Mouse (Mus musculus): ENCODE measurements around the gene Rps18. TPM values are rescaled to one million over a fixed set of nuclear protein-coding genes. Genes with fewer than 3 reads are reported as not detected.
"Not testable (repeated sequence)": the region's sequence is repeated elsewhere in the genome, so short reads cannot be mapped to it uniquely, and the experiment has no call there.

Gene Rps18
- total RNA-seq, 2 experiments from 2014 or later = 1,622 to 4,103 TPM

DNA sequence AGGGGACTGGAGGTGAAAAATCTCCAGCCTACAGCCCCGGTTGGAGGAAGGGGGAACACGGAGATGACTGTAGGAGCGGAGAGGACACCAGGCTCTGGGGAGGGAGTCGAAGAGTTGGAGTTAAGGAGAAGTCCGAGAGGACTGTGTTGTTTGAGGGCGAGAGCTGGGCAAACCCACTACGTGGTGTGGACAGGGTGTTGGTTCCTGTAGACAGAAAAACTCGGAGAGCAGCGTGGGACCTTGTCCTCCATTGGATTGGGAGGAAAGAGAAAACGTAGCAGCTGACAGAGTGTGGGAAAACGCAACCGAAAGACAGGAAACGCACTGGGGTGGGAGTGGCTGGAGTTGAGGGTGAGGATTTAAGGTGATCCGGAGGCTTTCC is 45.9 kb downstream of the Rps18 start:
- peak; percentile 12; the same call in 1 of the 2 replicates for ATAC-seq (replicated peaks; ENCODE audit: poor library complexity)

DNA sequence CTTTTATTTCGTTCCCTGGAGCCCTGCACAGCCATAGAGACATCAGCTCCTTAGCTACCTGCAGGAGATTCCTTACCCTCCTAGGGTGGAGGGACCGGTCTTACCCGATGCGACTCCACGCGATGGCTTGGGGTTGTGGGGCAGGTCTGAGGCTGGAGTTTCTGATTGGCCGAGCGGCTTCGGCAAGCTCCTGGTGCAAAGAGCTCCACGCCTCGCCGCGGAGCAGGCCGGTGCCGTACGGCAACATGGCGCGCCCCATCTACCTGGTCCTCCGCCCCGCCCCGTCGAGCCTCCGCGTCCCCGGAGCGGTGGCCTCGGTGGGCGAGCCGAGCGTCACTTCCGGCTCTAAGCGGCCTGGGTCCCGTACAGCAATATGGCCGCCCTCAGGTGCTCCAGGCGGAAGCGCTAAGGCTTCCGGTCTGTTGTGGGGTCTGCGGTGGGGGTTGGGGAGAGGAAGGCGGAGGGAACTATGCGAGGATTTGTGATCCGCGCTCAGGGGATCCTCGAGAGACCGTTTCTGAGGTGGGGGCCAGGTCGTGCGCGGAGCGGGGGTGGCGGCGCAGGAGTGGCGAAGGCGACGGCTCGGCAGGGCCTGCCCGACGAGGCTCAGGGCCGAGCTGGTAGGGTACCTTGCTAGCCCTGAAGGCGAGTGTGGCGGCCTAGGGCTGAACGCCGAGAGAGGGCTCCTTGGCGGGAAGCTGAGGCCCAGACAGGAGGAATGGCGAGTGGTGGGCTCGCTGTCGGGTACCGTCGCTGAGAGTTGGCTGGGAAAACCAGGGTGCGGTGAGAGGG is 46.5 kb downstream of the Rps18 start, which contains the start of gene Daxx:
Gene Daxx (plus strand): TSS at position 338 of the 792 bp plus-strand sequence.
- peak; percentile 90 for ATAC-seq (replicated peaks; ENCODE audit: poor library complexity)

DNA sequence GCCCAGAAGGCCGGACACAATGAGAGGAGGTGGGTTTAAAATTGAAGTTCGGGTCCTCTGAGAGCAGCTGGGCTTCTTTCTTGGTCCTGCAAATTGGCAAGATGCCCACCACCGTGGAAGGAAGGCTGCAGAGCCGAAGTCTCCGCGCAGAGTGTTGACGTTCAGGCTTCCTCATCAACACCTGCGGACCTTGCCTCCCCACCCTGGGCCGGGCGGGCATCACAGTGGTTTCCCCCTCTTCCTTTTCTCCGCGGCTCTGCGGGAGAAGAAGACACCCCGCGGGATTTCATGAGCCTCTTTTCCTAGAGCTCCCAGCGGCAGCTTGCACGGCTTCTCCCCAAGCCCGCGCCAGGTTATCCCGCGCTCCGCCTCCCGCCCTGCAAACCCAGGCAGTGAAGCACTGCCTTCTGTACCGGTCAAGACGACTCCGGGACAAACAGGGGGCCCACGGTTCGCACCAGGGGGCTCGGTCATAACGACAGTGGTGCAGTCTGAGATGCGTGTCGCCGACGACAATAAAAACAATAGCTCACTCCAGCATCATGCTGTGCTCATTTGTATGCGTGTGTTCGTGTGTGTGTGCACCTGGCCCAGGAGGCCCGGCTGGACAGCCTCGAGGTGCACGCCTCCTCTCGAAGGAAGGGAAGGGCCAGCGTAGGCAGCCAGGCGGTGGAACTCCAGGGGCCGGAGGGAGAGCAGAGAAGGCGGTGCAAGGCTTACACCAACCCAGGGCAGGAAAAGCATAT is 47.3 kb downstream of the Rps18 start:
- peak; percentile 33 for ATAC-seq (replicated peaks; ENCODE audit: poor library complexity)

DNA sequence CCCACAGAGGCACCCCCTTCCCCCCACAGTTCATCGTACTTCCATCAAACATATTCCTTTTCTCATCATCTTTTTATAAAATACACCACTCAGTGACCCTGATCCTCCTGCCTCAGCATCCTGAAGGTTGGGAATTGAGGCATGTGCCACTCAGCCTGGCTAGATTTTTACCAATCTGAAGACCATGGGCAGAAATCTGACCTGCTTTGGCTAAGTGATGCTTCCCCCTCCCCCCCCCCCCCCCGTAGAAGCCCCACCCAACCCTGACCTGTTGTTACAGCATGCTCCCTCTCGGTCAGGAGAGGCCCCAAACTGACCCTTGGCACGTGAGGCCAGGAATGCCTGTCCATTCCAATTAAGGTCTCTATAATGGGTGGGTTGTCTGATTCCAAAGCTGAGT is 51.0 kb downstream of the Rps18 start, which contains the start of gene Platr17:
Gene Platr17 (plus strand): TSS at position 301 of the 400 bp plus-strand sequence.
- ATAC-seq (replicated peaks; ENCODE audit: poor library complexity) = not testable (repeated sequence)

DNA sequence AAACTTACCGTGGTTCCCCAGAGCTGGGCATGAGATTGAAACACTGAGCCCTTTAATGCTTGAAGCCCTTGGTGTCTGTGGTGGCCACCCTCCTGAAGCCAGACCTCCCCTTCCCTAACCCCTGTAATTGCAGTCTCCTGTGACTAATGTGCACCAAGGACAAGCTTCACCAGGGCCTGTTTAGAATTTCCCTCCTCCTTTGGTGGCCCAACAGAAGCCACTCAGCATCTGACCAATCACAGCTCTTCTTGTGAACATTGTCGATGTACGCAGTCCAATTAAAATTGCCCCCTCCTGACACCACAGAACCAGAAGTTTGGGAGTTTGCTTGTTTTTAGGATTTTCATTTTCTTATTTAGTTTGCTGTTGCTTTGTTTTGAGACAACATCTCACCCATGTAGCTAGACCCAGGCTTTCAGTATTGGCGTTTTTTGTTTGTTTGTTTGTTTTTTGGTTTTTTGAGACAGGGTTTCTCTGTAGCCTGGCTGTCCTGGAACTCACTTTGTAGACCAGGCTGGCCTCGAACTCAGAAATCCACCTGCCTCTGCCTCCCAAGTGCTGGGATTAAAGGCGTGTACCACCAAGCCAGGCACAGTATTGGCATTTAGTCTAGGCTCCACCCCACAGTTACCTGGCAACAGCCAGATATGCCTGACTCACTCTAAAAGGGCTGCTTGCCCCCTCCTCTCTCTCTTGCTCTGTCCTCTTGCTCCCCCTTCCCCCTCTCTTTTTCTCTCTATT is 51.7 kb downstream of the Rps18 start:
- not testable (repeated sequence) for ATAC-seq (replicated peaks; ENCODE audit: poor library complexity)

DNA sequence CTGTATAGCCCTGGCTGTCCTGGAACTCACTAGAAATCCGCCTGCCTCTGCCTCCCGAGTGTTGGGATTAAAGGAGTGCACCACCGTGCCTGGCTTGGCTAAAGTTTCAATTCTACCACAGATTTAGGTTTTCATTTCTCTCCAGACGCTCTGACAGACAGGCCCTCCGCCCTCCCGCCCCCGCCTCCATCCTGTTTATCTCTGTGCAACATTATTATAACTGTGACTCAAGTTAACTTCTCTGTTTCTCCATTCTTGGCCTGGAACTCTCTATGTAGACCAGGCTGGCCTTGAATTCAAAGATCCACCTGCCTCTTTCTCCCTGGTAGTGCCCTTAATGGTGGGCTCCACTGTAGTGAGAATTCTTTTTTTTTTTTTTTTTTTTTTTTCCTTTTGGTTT is 53.3 kb downstream of the Rps18 start:
- ATAC-seq (replicated peaks; ENCODE audit: poor library complexity) = peak; percentile 49; the same call in 1 of the 2 replicates

DNA sequence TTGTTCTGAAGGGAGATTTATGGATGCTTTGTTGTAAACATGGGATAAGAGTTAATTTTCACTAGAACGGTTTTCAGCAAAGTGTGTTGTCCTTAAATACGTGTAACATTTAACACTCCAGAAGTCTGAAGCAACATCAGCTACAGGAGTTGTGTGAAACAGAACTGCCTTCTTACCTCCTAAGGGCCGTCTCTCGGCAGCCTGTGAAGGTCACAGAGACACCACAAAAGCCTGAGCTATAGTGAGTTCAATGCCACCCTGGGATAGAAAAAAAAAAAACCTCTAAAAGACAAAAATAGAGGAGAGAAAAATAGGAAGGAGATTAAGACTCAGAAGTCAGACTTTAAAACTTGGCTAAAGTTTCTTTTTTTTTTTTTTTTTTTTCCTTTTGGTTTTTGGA is 53.7 kb downstream of the Rps18 start:
- ATAC-seq (replicated peaks; ENCODE audit: poor library complexity) = no peak

Other genes starting within 250 kb of the Rps18 start
Only the 30 nearest of the 33 such genes appear.
- gene Rab11b, start 195.5 kb downstream of the Rps18 start, total RNA-seq (2015) = 75.7 and 89.0 TPM in 2 replicates
- 24.4 and 30.6 TPM in 2 replicates for gene Rab11b, start 195.5 kb downstream of the Rps18 start, total RNA-seq (2017)
- gene Angptl4, start 174.2 kb downstream of the Rps18 start, total RNA-seq (2015) = 7.3 and 9.2 TPM in 2 replicates
- 8.4 and 9.7 TPM in 2 replicates for gene Angptl4, start 174.2 kb downstream of the Rps18 start, total RNA-seq (2017)
- gene Kank3, start 145.5 kb downstream of the Rps18 start, total RNA-seq (2015) = 9.6 and 12.7 TPM in 2 replicates
- gene Kank3, start 145.5 kb downstream of the Rps18 start, total RNA-seq (2017) = 5.7 and 9.7 TPM in 2 replicates
- 1,132 and 1,209 TPM in 2 replicates for gene Rps28, start 131.4 kb downstream of the Rps18 start, total RNA-seq (2015)
- gene Rps28, start 131.4 kb downstream of the Rps18 start, total RNA-seq (2017) = 2,303 and 3,173 TPM in 2 replicates
- 161 and 174 TPM in 2 replicates for gene Ndufa7, start 131.4 kb downstream of the Rps18 start, total RNA-seq (2015)
- 122 and 151 TPM in 2 replicates for gene Ndufa7, start 131.4 kb downstream of the Rps18 start, total RNA-seq (2017)
- gene Cd320, start 112.9 kb downstream of the Rps18 start, total RNA-seq (2015) = 31.3 and 37.7 TPM in 2 replicates
- 18.8 and 31.9 TPM in 2 replicates for gene Cd320, start 112.9 kb downstream of the Rps18 start, total RNA-seq (2017)
- gene Gm7029, start 82.2 kb downstream of the Rps18 start, total RNA-seq (2015) = 2.2 TPM in 1 of 2 replicates, not detected in the other
- not detected in 2 replicates for gene Gm7029, start 82.2 kb downstream of the Rps18 start, total RNA-seq (2017)
- gene Kifc1, start 65.3 kb downstream of the Rps18 start, total RNA-seq (2015) = 6.6 and 10.8 TPM in 2 replicates
- 28.6 and 30.3 TPM in 2 replicates for gene Kifc1, start 65.3 kb downstream of the Rps18 start, total RNA-seq (2017)
- gene Platr17, start 50.9 kb downstream of the Rps18 start, total RNA-seq (2015) = 0.17 and 0.37 TPM in 2 replicates
- 0.29 and 1.4 TPM in 2 replicates for gene Platr17, start 50.9 kb downstream of the Rps18 start, total RNA-seq (2017)
- 35.7 and 44.5 TPM in 2 replicates for gene Daxx, start 46.6 kb downstream of the Rps18 start, total RNA-seq (2015)
- gene Daxx, start 46.6 kb downstream of the Rps18 start, total RNA-seq (2017) = 28.7 and 32.1 TPM in 2 replicates
- 51.0 and 56.8 TPM in 2 replicates for gene Tapbp, start 40.1 kb downstream of the Rps18 start, total RNA-seq (2015)
- 47.6 and 48.0 TPM in 2 replicates for gene Tapbp, start 40.1 kb downstream of the Rps18 start, total RNA-seq (2017)
- 10.0 and 11.5 TPM in 2 replicates for gene Zbtb22, start 40.1 kb downstream of the Rps18 start, total RNA-seq (2015)
- 13.3 and 19.2 TPM in 2 replicates for gene Zbtb22, start 40.1 kb downstream of the Rps18 start, total RNA-seq (2017)
- 20.3 and 22.7 TPM in 2 replicates for gene Rgl2, start 26.5 kb downstream of the Rps18 start, total RNA-seq (2015)
- 37.9 and 47.9 TPM in 2 replicates for gene Rgl2, start 26.5 kb downstream of the Rps18 start, total RNA-seq (2017)
- gene Pfdn6, start 15.7 kb downstream of the Rps18 start, total RNA-seq (2015) = 124 and 132 TPM in 2 replicates
- 144 and 218 TPM in 2 replicates for gene Pfdn6, start 15.7 kb downstream of the Rps18 start, total RNA-seq (2017)
- gene Wdr46, start 15.3 kb downstream of the Rps18 start, total RNA-seq (2015) = 43.7 and 53.1 TPM in 2 replicates
- gene Wdr46, start 15.3 kb downstream of the Rps18 start, total RNA-seq (2017) = 64.4 and 65.4 TPM in 2 replicates
- 1.1 and 2.7 TPM in 2 replicates for gene B3galt4, start 4.5 kb downstream of the Rps18 start, total RNA-seq (2015)
- 5.8 and 7.6 TPM in 2 replicates for gene B3galt4, start 4.5 kb downstream of the Rps18 start, total RNA-seq (2017)
- gene Vps52, start 189 bp downstream of the Rps18 start, total RNA-seq (2015) = 16.6 and 19.1 TPM in 2 replicates
- gene Vps52, start 189 bp downstream of the Rps18 start, total RNA-seq (2017) = 13.7 and 15.7 TPM in 2 replicates
- 914 and 1,011 TPM in 2 replicates for gene H2-K1, start 44.3 kb upstream of the Rps18 start, total RNA-seq (2015)
- gene H2-K1, start 44.3 kb upstream of the Rps18 start, total RNA-seq (2017) = 697 and 748 TPM in 2 replicates
- gene Ring1, start 68.7 kb upstream of the Rps18 start, total RNA-seq (2015) = 8.1 and 9.6 TPM in 2 replicates
- gene Ring1, start 68.7 kb upstream of the Rps18 start, total RNA-seq (2017) = 9.8 and 12.7 TPM in 2 replicates
- 61.7 and 65.6 TPM in 2 replicates for gene H2-Ke6, start 72.1 kb upstream of the Rps18 start, total RNA-seq (2015)
- gene H2-Ke6, start 72.1 kb upstream of the Rps18 start, total RNA-seq (2017) = 36.6 and 46.5 TPM in 2 replicates
- 6.2 and 9.5 TPM in 2 replicates for gene Slc39a7, start 75.7 kb upstream of the Rps18 start, total RNA-seq (2015)
- 101 and 107 TPM in 2 replicates for gene Slc39a7, start 75.7 kb upstream of the Rps18 start, total RNA-seq (2017)
- gene Rxrb, start 75.8 kb upstream of the Rps18 start, total RNA-seq (2015) = 22.1 and 22.2 TPM in 2 replicates
- gene Rxrb, start 75.8 kb upstream of the Rps18 start, total RNA-seq (2017) = 34.2 and 42.6 TPM in 2 replicates
- 0.83 and 0.94 TPM in 2 replicates for gene Col11a2, start 83.4 kb upstream of the Rps18 start, total RNA-seq (2015)
- gene Col11a2, start 83.4 kb upstream of the Rps18 start, total RNA-seq (2017) = 1.9 and 3.1 TPM in 2 replicates
- 7.7 and 9.6 TPM in 2 replicates for gene H2-Oa, start 136.3 kb upstream of the Rps18 start, total RNA-seq (2015)
- 2.7 TPM in 2 replicates for gene H2-Oa, start 136.3 kb upstream of the Rps18 start, total RNA-seq (2017)
- 72.0 and 74.5 TPM in 2 replicates for gene H2-DMa, start 163.5 kb upstream of the Rps18 start, total RNA-seq (2015)
- 56.5 and 61.1 TPM in 2 replicates for gene H2-DMa, start 163.5 kb upstream of the Rps18 start, total RNA-seq (2017)
- gene Brd2, start 166.6 kb upstream of the Rps18 start, total RNA-seq (2015) = 269 and 306 TPM in 2 replicates
- gene Brd2, start 166.6 kb upstream of the Rps18 start, total RNA-seq (2017) = 260 and 284 TPM in 2 replicates
- gene H2-DMb2, start 187.3 kb upstream of the Rps18 start, total RNA-seq (2015) = 3.9 and 5.8 TPM in 2 replicates
- gene H2-DMb2, start 187.3 kb upstream of the Rps18 start, total RNA-seq (2017) = 6.7 and 8.5 TPM in 2 replicates
- 36.2 and 39.4 TPM in 2 replicates for gene H2-DMb1, start 197.1 kb upstream of the Rps18 start, total RNA-seq (2015)
- 47.0 and 60.3 TPM in 2 replicates for gene H2-DMb1, start 197.1 kb upstream of the Rps18 start, total RNA-seq (2017)
- 27.6 and 30.5 TPM in 2 replicates for gene Tap1, start 231.6 kb upstream of the Rps18 start, total RNA-seq (2015)
- 62.5 and 82.8 TPM in 2 replicates for gene Tap1, start 231.6 kb upstream of the Rps18 start, total RNA-seq (2017)
- gene Psmb9, start 231.8 kb upstream of the Rps18 start, total RNA-seq (2015) = 112 and 120 TPM in 2 replicates
- gene Psmb9, start 231.8 kb upstream of the Rps18 start, total RNA-seq (2017) = 122 and 126 TPM in 2 replicates

Measured in megakaryocyte progenitor cell, adult 5-6 weeks (primary cell).